Mouse (Mus musculus): Measurements from ENCODE around the gene Btg2. TPM values are rescaled to one million over a fixed set of nuclear protein-coding genes. Genes with fewer than 3 reads are reported as not detected.

Gene Btg2
- total RNA-seq, 2 experiments from 2014 or later, result 26.6 to 61.0 TPM

DNA sequence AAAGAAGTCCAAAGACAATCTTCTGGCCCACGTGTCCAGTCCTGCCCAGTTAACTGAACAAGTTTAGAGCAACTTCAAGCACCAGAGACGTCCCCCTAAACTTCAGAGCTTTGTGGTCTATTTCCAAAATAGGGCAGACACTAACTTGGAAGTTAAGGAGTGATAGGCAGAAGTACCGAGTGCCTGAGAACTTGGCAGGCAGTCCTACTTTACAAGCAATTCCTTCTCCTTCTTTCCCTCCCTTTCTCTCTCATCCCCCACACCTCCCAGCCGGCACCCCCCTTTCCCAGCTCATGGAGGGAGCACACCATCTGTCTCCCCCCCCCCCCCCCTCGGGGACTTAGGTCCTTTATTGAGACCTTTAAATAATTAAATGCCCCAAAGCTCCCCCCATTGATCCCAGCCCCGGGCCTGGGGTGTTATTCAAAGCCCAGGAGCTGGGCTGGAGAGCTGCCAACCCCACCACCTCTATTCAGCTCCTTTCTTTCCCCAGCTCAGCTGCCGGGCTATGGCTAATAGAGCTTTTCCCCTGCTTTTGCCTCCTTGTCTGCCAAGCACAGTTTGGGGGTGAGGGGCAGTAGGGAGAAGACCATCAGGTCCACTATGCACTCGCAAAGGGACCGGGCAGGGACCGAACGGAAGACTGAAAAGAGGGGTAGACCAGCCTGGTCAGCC is 16.4 kb downstream of the Btg2 start:
- intact Hi-C loops (cut with DNase I), result no loop called here
- DNase-seq, result no peak

DNA sequence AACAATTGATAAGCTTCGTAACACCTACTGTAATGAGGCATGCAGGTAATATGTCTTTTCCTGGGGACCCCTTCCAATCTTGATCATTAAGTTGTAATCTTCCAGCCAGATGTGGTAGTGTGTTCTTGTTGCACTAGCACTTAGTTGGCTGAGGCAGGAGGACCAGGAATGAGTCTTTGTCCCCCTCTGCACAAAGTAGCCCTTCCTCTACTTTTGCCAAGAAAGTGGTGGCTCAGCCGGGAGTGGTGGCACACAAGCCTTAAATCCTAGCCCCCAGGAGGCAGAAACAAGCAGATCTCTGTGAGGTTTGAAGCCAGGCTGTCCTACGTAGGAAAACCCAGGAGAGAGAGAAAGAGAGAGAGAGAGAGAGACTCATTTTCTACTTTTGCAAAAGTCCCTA is 17.0 kb downstream of the Btg2 start:
- intact Hi-C loops (cut with DNase I), result loop anchor here (1.0 kb wide), 1 partner anchor 16 kb away; no protein-coding TSS in a partner anchor
- DNase-seq, result no peak

DNA sequence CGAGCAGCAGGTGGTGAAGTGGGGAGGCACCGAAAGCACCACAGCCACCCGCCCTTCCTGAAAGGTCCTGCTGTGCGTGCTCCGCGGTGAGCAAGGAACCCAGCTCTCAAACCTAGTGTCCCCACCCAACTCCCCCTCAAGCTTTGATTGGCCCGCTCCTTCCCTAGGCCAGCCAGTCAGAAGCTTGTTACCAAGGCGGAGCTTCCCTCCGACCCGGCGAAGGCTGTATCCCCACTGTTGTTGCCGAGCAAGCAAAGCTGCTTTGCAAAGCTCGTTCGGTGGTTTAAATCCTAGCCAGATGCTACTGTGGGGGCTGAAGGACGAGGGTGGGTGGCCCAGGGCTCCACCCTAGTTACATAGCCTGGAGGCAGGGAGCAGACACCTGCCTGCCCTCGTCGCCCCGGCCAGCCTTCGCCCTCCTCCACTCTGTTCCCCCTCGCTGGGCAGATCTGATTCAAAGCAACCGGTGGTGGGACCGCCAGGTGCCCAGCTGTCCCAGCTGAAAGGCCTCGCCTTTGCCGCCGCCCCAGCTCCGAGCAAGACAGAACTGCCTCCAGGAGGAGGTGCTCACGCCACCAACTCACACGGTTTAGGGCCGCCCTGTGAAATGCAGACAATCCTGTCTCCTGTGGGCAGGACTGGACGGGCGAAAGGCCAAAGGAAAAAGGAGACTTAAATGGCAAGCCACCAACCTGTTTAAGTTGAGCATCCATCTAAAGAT is 17.9 kb downstream of the Btg2 start:
- DNase-seq, result peak; percentile 88 to 89
- intact Hi-C loops (cut with DNase I), result loop anchor here (1.0 kb wide), 2 partner anchors 17 to 43 kb away; no protein-coding TSS in a partner anchor

DNA sequence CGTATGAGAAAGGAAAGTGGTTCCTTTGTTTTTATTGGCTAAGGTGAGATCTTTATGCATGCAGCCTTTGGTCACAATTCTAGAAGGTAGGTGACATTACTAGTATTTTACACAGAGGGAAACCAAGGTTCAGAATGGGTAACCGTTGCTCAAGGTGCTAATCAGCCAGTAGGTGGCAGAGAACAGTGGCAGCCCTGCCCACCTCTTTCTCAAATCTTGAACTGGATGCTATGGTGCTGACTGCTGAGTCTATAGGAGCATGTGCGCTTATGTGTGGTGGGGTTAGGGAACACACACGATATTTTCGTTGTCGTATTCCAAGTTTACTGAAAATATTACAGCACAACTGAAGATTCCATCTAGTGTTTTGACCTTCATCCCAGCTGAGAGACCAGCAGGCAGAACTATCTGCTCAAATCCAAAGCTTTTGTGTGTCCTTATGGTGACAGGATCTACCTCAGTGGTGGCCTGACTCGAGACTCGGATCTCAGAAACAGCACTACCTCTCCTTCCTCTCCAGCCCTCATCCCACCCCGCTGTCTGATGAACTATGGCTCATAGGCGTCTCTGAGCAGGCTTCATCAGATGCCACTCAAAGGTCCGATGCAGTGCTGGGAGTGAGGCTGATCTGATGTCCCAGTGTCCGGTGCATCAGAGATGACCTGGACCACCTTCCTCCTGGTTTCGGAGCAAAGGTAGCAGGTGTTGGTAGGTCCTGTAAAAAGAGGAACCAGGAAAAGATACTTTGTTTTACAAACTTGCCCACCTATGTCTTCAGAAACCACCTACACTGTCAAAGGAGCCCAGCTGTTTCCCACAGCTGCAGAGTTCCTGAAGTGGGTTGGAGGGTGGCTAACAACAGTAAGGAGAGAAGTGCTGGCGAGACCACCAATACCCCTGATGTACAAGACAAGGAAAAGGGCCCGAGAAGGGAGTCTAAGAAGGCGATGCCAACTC is 18.9 kb downstream of the Btg2 start:
- intact Hi-C loops (cut with DNase I), result loop anchor here (1.0 kb wide), 1 partner anchor 44 kb away; no protein-coding TSS in a partner anchor
- DNase-seq, result no peak

DNA sequence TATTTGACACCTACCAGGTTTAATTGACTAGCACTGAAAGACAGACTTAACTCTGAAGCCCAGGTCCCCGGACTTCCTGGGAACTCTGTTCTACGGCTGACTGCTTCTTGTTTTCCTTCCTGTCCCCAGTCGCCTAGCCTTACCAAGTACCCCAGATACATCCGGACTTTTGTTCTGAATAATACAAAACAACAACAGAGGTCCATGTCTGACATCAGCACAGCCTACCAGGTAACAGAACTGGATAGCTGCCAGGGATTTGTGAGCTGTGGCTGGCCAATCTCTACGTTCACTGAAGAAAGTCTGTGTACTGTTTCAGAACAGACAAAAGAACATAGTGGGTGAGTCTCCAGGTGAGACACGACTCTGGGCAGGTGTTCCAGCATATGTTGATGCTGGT is 20.1 kb downstream of the Btg2 start:
- DNase-seq, result no peak
- intact Hi-C loops (cut with DNase I), result no loop called here

DNA sequence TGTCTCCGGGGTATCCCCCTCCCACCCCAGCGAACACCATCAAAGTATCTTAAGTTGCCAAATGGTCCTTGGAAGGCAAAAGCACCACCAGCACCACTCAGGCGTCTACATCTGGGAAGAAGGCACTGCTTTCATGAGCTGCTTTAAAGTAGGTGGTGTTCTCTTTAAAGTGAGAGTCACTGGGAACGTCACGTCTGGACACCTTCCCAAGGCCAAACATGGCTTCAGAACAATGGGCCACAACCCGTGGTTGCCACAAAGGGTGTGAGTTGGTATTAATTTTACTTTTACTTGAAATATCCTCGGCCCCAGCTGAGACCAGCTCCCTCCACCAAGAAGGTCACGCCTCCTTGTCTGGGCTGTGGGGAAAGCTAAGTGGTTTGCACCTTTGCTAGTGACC is 21.2 kb downstream of the Btg2 start:
- intact Hi-C loops (cut with DNase I), result no loop called here
- no peak for DNase-seq

DNA sequence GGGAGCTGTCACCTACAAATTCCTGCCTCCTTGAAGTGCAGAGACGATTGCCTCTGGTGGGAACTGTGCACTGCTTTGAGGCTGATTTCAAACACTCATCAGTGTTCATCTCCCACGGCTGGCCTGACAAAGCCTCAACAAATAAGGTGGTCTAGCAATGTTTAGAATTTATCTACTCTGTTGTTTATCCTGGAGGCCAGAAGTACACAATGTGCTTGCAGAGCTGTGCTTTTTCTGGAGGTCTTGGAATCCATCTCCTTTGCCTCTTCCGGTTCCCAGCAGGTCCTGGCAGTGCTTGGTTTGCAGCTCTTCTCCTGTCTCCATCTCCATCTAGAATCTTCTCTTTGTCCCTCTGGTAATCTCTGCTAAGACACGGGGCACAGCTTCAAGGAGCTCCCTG is 22.6 kb downstream of the Btg2 start:
- no peak for DNase-seq
- intact Hi-C loops (cut with DNase I), result no loop called here

DNA sequence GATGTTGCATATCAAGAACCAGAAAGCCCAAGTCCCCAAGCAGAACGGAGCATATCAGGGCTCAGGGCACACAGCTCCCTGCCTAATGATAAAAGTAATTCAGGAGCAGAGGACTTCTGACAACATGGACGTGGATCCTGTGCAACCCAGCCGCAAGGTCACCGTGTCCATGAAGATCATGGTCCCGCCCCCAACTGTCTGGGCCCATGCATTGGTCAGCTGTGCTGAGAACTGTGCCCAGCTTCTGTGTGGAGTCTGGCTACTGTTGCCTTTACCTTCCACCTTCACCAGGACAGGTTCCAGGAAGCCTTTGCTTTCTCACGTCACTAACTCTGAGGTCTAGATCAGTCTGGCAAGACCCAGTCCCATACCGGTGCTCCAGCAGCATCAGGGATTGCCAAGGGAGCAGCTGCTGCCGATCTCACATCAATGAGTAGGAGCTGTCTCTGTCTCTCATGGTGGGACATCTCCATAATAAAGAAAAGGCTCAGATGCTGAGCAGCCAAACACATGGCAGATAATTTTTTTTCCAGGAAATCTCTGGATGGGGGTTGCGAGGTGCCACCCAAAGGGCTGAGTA is 23.2 kb downstream of the Btg2 start:
- intact Hi-C loops (cut with DNase I), result no loop called here
- no peak for DNase-seq

DNA sequence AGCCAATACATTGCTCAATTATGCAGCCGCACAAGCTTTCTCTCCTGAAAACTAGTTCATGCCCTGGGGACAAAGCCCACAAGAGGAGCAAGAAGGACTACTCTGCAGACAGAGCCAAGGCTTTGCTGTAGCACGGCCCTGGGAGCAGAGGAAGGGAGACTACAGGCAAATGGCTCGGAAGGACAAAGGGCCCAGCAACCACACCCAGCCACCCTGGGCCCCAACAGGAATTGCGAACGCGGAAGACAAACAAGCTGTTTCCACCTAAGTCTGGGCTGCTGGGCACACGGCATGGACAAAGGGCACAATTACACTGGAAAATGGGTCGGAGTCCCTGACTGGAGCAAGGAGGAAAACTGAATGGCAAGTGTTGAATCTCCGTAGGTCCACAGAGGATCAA is 23.9 kb downstream of the Btg2 start:
- intact Hi-C loops (cut with DNase I), result no loop called here
- no peak for DNase-seq

DNA sequence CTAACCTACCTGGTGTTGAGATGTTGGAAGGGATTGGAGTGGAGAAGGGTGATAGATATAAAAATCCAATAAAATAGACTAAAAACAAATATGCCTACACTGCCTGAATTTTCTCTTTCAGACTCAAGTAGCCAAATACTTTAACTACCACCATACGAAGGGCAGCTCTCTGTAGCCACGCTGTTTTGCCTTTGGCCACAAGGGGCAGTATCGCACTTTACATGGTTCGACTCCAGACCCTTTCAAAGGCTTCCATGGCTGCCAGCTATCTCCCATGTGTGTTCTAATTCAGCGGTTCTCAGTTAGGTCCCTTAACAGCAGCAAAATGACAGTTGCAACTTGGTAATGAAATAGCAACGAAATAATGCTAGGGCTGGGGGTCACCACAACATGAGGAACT is 25.7 kb downstream of the Btg2 start:
- intact Hi-C loops (cut with DNase I), result loop anchor here (1.0 to 5.0 kb wide), 4 partner anchors 53 to 279 kb away; partner anchors contain the start of gene Ppfia4
- peak; percentile 87 to 91 for DNase-seq

DNA sequence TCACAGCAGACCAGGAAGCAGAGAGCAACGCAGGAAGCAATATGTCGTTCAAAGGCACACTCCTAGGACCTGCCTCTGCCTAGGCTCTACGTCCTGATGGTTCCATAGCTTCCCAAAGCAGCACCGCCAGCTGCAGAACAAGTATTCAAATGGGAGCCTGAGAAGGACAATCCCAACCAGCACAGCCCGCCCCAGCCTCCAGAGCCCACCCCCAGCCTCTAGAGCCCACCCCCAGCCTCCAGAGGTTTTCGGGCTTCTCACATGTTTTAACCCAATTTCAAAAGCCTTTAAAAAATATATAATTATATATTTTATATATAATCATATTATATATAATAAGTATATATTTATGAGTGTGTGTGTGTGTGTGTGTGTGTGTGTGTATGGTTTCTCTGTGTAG is 29.4 kb downstream of the Btg2 start:
- DNase-seq, result no peak
- intact Hi-C loops (cut with DNase I), result loop anchor here (2.0 to 10.0 kb wide), 2 partner anchors 313 to 415 kb away; no protein-coding TSS in a partner anchor

DNA sequence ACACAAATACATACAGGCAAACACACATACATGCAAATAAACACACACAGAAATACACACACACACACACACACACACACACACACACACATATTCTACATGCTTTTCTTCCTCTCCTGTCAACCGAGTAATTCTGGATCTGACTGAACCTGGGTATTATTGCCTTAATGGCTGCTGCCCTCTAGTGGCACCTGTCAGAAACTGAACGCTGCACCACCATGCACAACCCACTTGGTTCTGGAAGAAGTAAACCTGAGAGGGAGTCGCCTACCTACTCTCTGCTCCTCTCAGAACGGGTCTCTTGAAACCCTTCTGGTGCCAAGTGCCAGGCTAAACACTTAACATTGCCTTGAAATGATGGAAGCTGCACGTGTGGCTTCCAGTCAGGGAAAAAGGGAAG is 30.2 kb downstream of the Btg2 start:
- intact Hi-C loops (cut with DNase I), result loop anchor here (2.0 to 10.0 kb wide), 2 partner anchors 312 to 414 kb away; no protein-coding TSS in a partner anchor
- peak; percentile 72 to 73 for DNase-seq

DNA sequence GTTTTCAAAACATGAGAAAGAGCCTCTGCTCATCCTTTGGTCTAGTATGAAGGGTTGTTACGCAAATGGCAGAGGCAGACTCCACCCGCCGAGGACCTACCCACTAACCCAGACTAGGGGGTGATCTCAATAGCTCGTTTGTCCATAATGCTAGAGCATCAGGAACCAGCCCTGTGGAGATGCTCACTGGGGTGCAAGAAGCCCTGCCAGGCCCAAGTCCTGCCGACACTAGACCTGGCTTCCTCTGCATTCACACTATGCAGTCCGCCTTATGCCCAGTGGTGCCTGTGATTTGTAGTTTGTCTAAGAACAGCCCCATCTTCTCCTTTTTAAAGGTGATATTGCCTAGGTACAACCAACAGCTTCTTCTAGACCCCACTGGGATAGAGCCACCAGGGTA is 31.5 kb downstream of the Btg2 start:
- intact Hi-C loops (cut with DNase I), result loop anchor here (10.0 kb wide), 1 partner anchor 413 kb away; no protein-coding TSS in a partner anchor

DNA sequence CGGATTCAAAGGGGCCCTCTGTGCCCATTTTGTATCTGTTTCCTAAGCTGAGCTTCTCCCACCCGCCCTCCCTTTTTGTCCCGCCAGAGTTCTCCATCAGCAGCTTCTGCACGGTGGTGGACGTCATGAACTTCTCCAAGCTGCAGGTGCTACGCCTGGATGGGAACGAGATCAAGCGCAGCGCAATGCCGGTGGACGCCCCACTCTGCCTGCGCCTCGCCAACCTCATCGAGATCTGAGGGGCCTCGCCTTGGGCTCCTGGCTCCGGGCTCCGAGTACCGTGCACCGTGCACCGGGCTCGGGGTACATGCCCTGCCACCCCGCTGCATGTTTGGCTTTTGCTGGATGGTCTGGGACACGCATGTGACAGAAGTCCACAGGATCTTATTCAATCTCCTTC is 32.5 kb downstream of the Btg2 start:
- intact Hi-C loops (cut with DNase I), result loop anchor here (1.0 to 10.0 kb wide), 3 partner anchors 85 to 412 kb away; no protein-coding TSS in a partner anchor
- DNase-seq, result no peak

More for the DNA sequence above, 31.5 kb downstream of the Btg2 start:
- no peak for DNase-seq

DNA sequence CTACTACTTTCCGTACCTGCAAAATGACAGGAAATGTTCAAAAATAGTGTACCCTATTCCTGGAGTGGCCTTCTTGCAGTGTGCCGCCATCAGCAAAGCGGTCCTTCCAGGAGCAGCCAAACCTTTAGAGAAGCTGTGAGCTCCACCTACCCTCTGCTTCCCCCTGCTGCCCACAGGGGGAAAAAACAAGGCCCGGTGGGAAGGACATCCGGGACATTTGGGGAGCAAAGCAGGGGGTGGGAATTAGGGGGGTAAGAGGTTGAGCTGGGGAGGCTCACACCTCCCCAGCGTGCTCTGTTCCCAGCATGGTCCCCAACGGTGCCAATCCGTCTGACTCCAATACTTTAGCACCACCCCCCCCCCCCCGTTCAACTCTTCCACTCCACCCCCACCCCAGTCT is 32.9 kb downstream of the Btg2 start:
- intact Hi-C loops (cut with DNase I), result loop anchor here (1.0 to 10.0 kb wide), 3 partner anchors 85 to 411 kb away; no protein-coding TSS in a partner anchor
- DNase-seq, result peak; percentile 75 to 79

DNA sequence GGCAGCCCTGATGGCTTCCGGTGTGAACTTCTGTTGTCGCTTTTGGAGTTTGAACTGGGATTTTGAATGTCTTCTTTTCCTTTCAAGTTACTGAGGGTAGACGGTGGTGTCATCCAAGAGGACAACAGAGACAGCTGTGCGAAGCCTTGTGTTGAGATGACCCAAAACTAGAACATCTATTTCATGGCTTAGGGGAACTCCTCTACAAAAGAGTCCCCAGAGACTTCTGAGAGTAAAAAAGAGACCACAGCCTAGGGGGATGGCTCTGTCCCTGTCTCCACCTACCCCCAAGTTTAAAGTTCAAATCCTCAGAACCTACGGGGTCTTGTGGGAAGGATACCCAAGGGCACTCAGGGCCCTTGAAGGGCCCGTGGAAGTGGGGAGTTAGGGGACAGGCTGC is 34.1 kb downstream of the Btg2 start:
- intact Hi-C loops (cut with DNase I), result loop anchor here (10.0 kb wide), 1 partner anchor 410 kb away; no protein-coding TSS in a partner anchor
- DNase-seq, result no peak

DNA sequence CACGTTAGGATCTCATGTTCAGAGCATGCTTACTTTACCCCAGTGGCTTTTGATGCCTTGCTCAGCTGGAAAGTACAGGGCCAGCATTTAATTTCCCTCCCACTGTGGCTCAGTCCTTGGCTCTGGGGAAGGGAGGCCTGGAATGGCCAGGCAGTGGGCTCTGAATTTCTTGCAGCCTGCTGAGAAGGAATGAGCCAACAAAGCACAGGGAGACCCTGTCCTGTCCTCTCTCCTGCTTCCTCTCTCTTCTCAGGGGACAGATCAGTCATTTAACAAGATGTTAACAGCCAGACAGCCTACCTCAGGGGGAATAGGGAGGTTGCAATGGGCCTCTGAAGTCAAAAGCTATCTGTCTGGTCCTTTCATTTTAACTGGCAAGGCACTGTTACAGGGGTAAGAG is 36.6 kb downstream of the Btg2 start:
- no peak for DNase-seq
- intact Hi-C loops (cut with DNase I), result loop anchor here (10.0 kb wide), 1 partner anchor 408 kb away; no protein-coding TSS in a partner anchor

DNA sequence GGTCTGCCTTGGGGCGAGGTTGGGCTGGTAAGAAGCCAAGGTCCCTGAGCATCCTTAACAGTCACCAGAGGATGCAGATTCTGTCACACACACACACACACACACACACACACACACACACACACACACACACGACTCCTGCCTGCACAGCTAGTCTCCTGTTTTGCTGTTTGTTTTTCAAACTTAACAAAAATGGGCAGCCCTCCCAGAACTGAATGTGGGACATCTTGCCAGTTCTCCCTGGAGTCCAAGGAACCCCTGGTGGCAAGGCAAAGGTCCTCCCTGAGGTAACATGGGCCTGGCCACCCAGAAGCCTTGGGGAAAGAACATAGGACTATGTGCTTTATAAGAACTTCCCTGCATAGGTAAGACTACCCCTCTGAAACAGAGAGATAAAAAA is 37.0 kb downstream of the Btg2 start:
- intact Hi-C loops (cut with DNase I), result loop anchor here (10.0 kb wide), 1 partner anchor 407 kb away; no protein-coding TSS in a partner anchor
- DNase-seq, result no peak

DNA sequence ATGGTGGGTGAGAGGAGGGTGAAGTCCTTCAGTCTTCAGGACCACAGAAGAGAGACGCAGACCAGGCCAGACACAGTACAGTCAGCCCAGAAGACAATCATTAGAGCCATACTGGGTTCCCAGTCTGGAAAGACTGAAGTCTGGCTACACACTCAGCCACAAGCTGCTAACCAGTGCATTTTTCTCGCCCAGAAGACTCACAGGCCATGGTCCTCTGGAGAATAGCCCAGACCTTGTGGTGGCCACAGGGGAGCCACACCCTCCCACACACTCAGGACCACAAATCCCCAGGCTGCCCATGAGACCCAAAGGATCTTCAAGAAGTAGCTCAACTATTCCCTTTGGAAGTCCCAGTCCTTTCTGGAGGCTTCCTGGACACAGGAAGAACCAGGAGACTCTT is 39.6 kb downstream of the Btg2 start:
- DNase-seq, result no peak
- intact Hi-C loops (cut with DNase I), result no loop called here

DNA sequence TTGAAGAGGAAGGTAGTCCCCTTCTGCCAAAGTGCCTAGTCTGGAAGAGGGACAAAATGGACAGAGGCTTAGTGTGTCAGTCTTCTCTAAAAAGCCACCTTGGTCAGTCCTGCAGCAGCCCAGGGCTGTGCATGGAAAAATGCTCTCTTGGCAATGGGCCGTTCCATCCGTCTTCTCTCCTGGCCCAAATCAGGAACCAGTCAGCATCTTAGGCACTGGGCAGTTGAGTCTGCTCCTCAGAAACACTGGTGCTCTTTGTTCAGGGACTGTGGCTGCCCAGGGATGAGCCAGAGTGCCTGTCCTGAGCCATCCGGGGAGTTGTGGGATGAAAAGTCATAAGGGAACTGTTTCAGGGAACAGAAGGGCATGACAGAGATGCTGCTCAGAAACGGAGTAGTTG is 40.6 kb downstream of the Btg2 start:
- no peak for DNase-seq
- intact Hi-C loops (cut with DNase I), result no loop called here
